Mouse (Mus musculus): ENCODE results near the gene Cd300a. TPM values are rescaled to one million over a fixed set of nuclear protein-coding genes. Genes with fewer than 3 reads are reported as not detected.

Cd300a gene
- polyA plus RNA-seq, 1 experiment from 2014 or later: 1.7 TPM

- peak; percentile 33 for DNase-seq
- Histone ChIP-seq H3K4me3 (replicated peaks; ENCODE audit: low read depth, low read length) (no peak overlapping the region), H3K27ac (replicated peaks; ENCODE audit: low read depth, low read length) (no peak overlapping the region), H3K9ac (replicated peaks; ENCODE audit: low read length) (no peak overlapping the region), H3K36me3 (ENCODE audit: control insufficient read depth, insufficient read depth, low read length) (no peaks in the 10 kb centered on the region), H3K4me2 (ENCODE audit: low read length) (no peak overlapping the region), H3K4me1 (ENCODE audit: control insufficient read depth, insufficient read depth, low read length) (peaks cover 6% of the 10 kb centered on the region), H3K9me3 (ENCODE audit: control insufficient read depth, low read length) (no peaks in the 10 kb centered on the region), H3K27me3 (ENCODE audit: control insufficient read depth, insufficient read depth, low read length) (no peaks in the 10 kb centered on the region)
- ATAC-seq (ENCODE audit: low FRiP score, low TSS enrichment): no peak
- WGBS: 13% methylated on average over 6 of the region's 6 CpGs
Observed at GRCm38 (mm10) chr11:114873022-114873817, 16.6 kb upstream of the Cd300a start.

GRCm38 (mm10) chr11:114874226-114875145 is 15.4 kb upstream of the Cd300a start:
- DNase-seq (no peak), ATAC-seq (ENCODE audit: low FRiP score, low TSS enrichment) (no peak)
- Histone ChIP-seq H3K4me2 (ENCODE audit: low read length) (no peak overlapping the region), H3K27ac (replicated peaks; ENCODE audit: low read depth, low read length) (no peak overlapping the region), H3K36me3 (ENCODE audit: control insufficient read depth, insufficient read depth, low read length) (no peaks in the 10 kb centered on the region), H3K9ac (replicated peaks; ENCODE audit: low read length) (no peak overlapping the region), H3K4me3 (replicated peaks; ENCODE audit: low read depth, low read length) (no peak overlapping the region), H3K27me3 (ENCODE audit: control insufficient read depth, insufficient read depth, low read length) (no peaks in the 10 kb centered on the region), H3K9me3 (ENCODE audit: control insufficient read depth, low read length) (no peaks in the 10 kb centered on the region), H3K4me1 (ENCODE audit: control insufficient read depth, insufficient read depth, low read length) (peaks cover 6% of the 10 kb centered on the region)
- 56% methylated on average over 9 of the region's 9 CpGs for WGBS

GRCm38 (mm10) chr11:114875301-114875801 is 14.5 kb upstream of the Cd300a start:
- Histone ChIP-seq H3K27me3 (ENCODE audit: control insufficient read depth, insufficient read depth, low read length) (no peaks in the 10 kb centered on the region), H3K9me3 (ENCODE audit: control insufficient read depth, low read length) (no peaks in the 10 kb centered on the region), H3K36me3 (ENCODE audit: control insufficient read depth, insufficient read depth, low read length) (no peaks in the 10 kb centered on the region), H3K4me3 (replicated peaks; ENCODE audit: low read depth, low read length) (no peak overlapping the region), H3K9ac (replicated peaks; ENCODE audit: low read length) (no peak overlapping the region), H3K4me2 (ENCODE audit: low read length) (no peak overlapping the region), H3K4me1 (ENCODE audit: control insufficient read depth, insufficient read depth, low read length) (peaks cover 6% of the 10 kb centered on the region), H3K27ac (replicated peaks; ENCODE audit: low read depth, low read length) (no peak overlapping the region)
- 11% methylated on average over 9 of the region's 9 CpGs for WGBS
- ATAC-seq (ENCODE audit: low FRiP score, low TSS enrichment): no peak
- no peak for DNase-seq

GRCm38 (mm10) chr11:114876176-114876575 is 13.7 kb upstream of the Cd300a start:
- Histone ChIP-seq H3K4me2 (ENCODE audit: low read length) (no peak overlapping the region), H3K9ac (replicated peaks; ENCODE audit: low read length) (no peak overlapping the region), H3K9me3 (ENCODE audit: control insufficient read depth, low read length) (no peaks in the 10 kb centered on the region), H3K27me3 (ENCODE audit: control insufficient read depth, insufficient read depth, low read length) (no peaks in the 10 kb centered on the region), H3K36me3 (ENCODE audit: control insufficient read depth, insufficient read depth, low read length) (no peaks in the 10 kb centered on the region), H3K4me3 (replicated peaks; ENCODE audit: low read depth, low read length) (no peak overlapping the region), H3K27ac (replicated peaks; ENCODE audit: low read depth, low read length) (no peak overlapping the region), H3K4me1 (ENCODE audit: control insufficient read depth, insufficient read depth, low read length) (peaks cover 6% of the 10 kb centered on the region)
- WGBS: 60% methylated on average over 7 of the region's 7 CpGs
- DNase-seq: no peak
- no peak for ATAC-seq (ENCODE audit: low FRiP score, low TSS enrichment)

DNA sequence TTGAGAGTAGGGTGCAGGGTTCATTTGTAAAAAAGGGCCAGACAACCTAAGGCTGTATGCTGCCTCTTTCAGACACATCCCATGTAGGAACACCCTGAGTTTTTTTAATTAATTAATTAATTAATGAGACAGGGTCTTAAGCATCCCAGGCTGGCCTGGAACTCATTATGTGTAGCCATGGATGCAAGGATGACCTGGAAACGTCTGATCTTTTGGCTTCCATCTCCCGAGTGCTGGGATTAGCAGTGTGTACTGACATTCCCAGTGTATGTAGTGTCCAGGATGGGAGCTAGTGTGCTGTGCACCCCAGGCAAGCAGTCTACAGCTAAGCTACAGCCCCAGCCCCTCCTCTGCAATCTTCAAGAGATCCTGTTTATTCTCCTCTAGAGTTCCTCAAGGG is 13.2 kb upstream of the Cd300a start:
- no peak for ATAC-seq (ENCODE audit: low FRiP score, low TSS enrichment)
- Histone ChIP-seq H3K9me3 (ENCODE audit: control insufficient read depth, low read length) (no peaks in the 10 kb centered on the region), H3K4me1 (ENCODE audit: control insufficient read depth, insufficient read depth, low read length) (peaks cover 6% of the 10 kb centered on the region), H3K4me2 (ENCODE audit: low read length) (no peak overlapping the region), H3K4me3 (replicated peaks; ENCODE audit: low read depth, low read length) (no peak overlapping the region), H3K9ac (replicated peaks; ENCODE audit: low read length) (no peak overlapping the region), H3K27ac (replicated peaks; ENCODE audit: low read depth, low read length) (no peak overlapping the region), H3K36me3 (ENCODE audit: control insufficient read depth, insufficient read depth, low read length) (no peaks in the 10 kb centered on the region), H3K27me3 (ENCODE audit: control insufficient read depth, insufficient read depth, low read length) (no peaks in the 10 kb centered on the region)
- no peak for DNase-seq
- 39% methylated on average over 2 of the region's 2 CpGs for WGBS

- Histone ChIP-seq H3K27me3 (ENCODE audit: control insufficient read depth, insufficient read depth, low read length) (no peaks in the 10 kb centered on the region), H3K9ac (replicated peaks; ENCODE audit: low read length) (no peak overlapping the region), H3K27ac (replicated peaks; ENCODE audit: low read depth, low read length) (no peak overlapping the region), H3K9me3 (ENCODE audit: control insufficient read depth, low read length) (no peaks in the 10 kb centered on the region), H3K4me3 (replicated peaks; ENCODE audit: low read depth, low read length) (no peak overlapping the region), H3K36me3 (ENCODE audit: control insufficient read depth, insufficient read depth, low read length) (no peaks in the 10 kb centered on the region), H3K4me1 (ENCODE audit: control insufficient read depth, insufficient read depth, low read length) (peaks cover 6% of the 10 kb centered on the region), H3K4me2 (ENCODE audit: low read length) (no peak overlapping the region)
- peak; percentile 71 for DNase-seq
- WGBS: 71% methylated on average over 3 of the region's 3 CpGs
- no peak for ATAC-seq (ENCODE audit: low FRiP score, low TSS enrichment)
Observed at GRCm38 (mm10) chr11:114877145-114877544, 12.7 kb upstream of the Cd300a start.

DNA sequence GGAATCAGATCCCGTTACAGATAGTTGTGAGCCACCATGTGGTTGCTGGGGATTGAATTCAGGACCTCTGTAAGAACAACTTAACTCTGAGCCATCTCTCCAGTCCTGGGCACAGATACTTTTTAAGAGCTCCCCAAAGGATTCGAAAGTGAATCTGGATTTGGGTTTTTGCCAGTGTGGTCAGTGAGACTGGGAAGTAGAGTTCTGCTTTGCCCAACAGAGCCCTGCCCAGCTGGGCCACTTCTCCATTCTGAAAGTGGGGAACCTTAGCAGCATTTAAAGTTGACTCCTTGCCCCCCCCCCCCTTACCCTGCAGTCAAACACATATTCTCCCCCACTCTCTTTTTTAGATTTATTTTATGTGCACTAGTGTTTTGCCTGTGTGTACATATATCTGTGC is 10.2 kb upstream of the Cd300a start:
- Histone ChIP-seq H3K9ac (replicated peaks; ENCODE audit: low read length) (no peak overlapping the region), H3K4me3 (replicated peaks; ENCODE audit: low read depth, low read length) (no peak overlapping the region), H3K27ac (replicated peaks; ENCODE audit: low read depth, low read length) (no peak overlapping the region), H3K27me3 (ENCODE audit: control insufficient read depth, insufficient read depth, low read length) (no peaks in the 10 kb centered on the region), H3K4me2 (ENCODE audit: low read length) (no peak overlapping the region), H3K4me1 (ENCODE audit: control insufficient read depth, insufficient read depth, low read length) (no peaks in the 10 kb centered on the region), H3K9me3 (ENCODE audit: control insufficient read depth, low read length) (no peaks in the 10 kb centered on the region), H3K36me3 (ENCODE audit: control insufficient read depth, insufficient read depth, low read length) (no peaks in the 10 kb centered on the region)
- ATAC-seq (ENCODE audit: low FRiP score, low TSS enrichment) (no peak), DNase-seq (no peak)
- 84% methylated on average over 2 of the region's 2 CpGs for WGBS

GRCm38 (mm10) chr11:114880185-114880584 is 9.7 kb upstream of the Cd300a start:
- H3K4me3 ChIP-seq (replicated peaks; ENCODE audit: low read depth, low read length): no peak overlapping the region
- H3K9ac ChIP-seq (replicated peaks; ENCODE audit: low read length): no peak overlapping the region
- no peaks in the 10 kb centered on the region for H3K9me3 ChIP-seq (ENCODE audit: control insufficient read depth, low read length)
- H3K36me3 ChIP-seq (ENCODE audit: control insufficient read depth, insufficient read depth, low read length): no peaks in the 10 kb centered on the region
- no peak for DNase-seq
- no peaks in the 10 kb centered on the region for H3K4me1 ChIP-seq (ENCODE audit: control insufficient read depth, insufficient read depth, low read length)
- H3K27me3 ChIP-seq (ENCODE audit: control insufficient read depth, insufficient read depth, low read length): no peaks in the 10 kb centered on the region
- no peak for ATAC-seq (ENCODE audit: low FRiP score, low TSS enrichment)
- H3K4me2 ChIP-seq (ENCODE audit: low read length): no peak overlapping the region
- no peak overlapping the region for H3K27ac ChIP-seq (replicated peaks; ENCODE audit: low read depth, low read length)

Data from midbrain, embryonic 14.5 days (tissue).